Mouse (Mus musculus) heart, embryonic 14.5 days (tissue): Measurements from ENCODE around the gene Apba2. TPM values are rescaled to one million over a fixed set of nuclear protein-coding genes. Genes with fewer than 3 reads are reported as not detected.

Experiments used
- ATAC-seq: fragments of 200-750 bp; cut with Nextera tagmentation; 2 replicates; pipeline ENCODE4 v1.8.0; 2017; ENCODE audit warnings: low read depth, moderate TSS enrichment; ENCODE audit not compliant: insufficient number of reproducible peaks, insufficient read depth, low FRiP score
- H3K27ac ChIP-seq, 2 experiments: fragments of 200-500 bp in 1 of 2; fragments of 300-500 bp in 1 of 2; sonication (generic) in 1 of 2; replicated peaks in 1 of 2; 2 replicates each; pipeline ENCODE4 v1.5.1; 2012 to 2014; ENCODE audit warnings: low read depth in 2 of 2, low read length in 2 of 2, control low read depth in 1 of 2, mild to moderate bottlenecking in 1 of 2, mixed read lengths in 1 of 2; ENCODE audit not compliant: control insufficient read depth in 1 of 2, insufficient read depth in 1 of 2
- H3K27me3 ChIP-seq: fragments of 300-500 bp; sonication (generic); 2 replicates; pipeline ENCODE4 v1.6.1; 2014; ENCODE audit warnings: mild to moderate bottlenecking, low read length, control low read depth; ENCODE audit not compliant: control insufficient read depth, insufficient read depth
- H3K36me3 ChIP-seq: fragments of 300-500 bp; sonication (generic); 2 replicates; pipeline ENCODE4 v1.6.1; 2014; ENCODE audit warnings: mild to moderate bottlenecking, control low read depth, low read length, mixed read lengths; ENCODE audit not compliant: control insufficient read depth, insufficient read depth
- H3K4me1 ChIP-seq, 2 experiments: fragments of 200-500 bp in 1 of 2; fragments of 300-500 bp in 1 of 2; sonication (generic) in 1 of 2; 2 replicates each; pipeline ENCODE4 v1.6.1; 2012 to 2014; ENCODE audit warnings: low read length in 2 of 2, control low read depth in 1 of 2, mixed read lengths in 1 of 2; ENCODE audit not compliant: control insufficient read depth in 2 of 2, insufficient read depth in 2 of 2
- H3K4me2 ChIP-seq: fragments of 300-500 bp; sonication (generic); 2 replicates; pipeline ENCODE4 v1.6.1; 2014; ENCODE audit warnings: mild to moderate bottlenecking, low read length
- H3K4me3 ChIP-seq, 2 experiments: fragments of 200-500 bp in 1 of 2; fragments of 300-500 bp in 1 of 2; sonication (generic) in 1 of 2; 2 replicates each; pipeline ENCODE4 v1.5.1; 2012 to 2014; ENCODE audit warnings: low read length in 2 of 2, mild to moderate bottlenecking in 2 of 2, control low read depth in 1 of 2, low read depth in 1 of 2, moderate library complexity in 1 of 2; ENCODE audit not compliant: control insufficient read depth in 1 of 2, insufficient read depth in 1 of 2
- H3K9ac ChIP-seq: fragments of 300-500 bp; sonication (generic); 2 replicates; pipeline ENCODE4 v1.6.1; 2014; ENCODE audit warnings: mild to moderate bottlenecking, low read length
- H3K9me3 ChIP-seq: fragments of 300-500 bp; sonication (generic); 2 replicates; pipeline ENCODE4 v1.6.1; 2016; ENCODE audit warnings: low read length, control low read depth; ENCODE audit not compliant: control insufficient read depth
- WGBS: fragments of 180-500 bp; shearing (Covaris S2); extraction: QIAGEN DNeasy Blood & Tissue Kit; methylation state at CpG from one replicate; pipeline ENCODE4 v1.1.7; 2014; 5-methylcytosine and 5-hydroxymethylcytosine counted together
- polyA plus RNA-seq: library from polyadenylated mRNA; unstranded; fragments of >200 nt; fragmentation: Nextera tagmentation; extraction: Ambion mirVana; gene quantifications from 2 replicates; pipeline ENCODE4 v1.2.1, GENCODE M21; 2014

The Apba2 gene
- polyA plus RNA-seq, 1 experiment from 2014 or later = 0.85 TPM

DNA sequence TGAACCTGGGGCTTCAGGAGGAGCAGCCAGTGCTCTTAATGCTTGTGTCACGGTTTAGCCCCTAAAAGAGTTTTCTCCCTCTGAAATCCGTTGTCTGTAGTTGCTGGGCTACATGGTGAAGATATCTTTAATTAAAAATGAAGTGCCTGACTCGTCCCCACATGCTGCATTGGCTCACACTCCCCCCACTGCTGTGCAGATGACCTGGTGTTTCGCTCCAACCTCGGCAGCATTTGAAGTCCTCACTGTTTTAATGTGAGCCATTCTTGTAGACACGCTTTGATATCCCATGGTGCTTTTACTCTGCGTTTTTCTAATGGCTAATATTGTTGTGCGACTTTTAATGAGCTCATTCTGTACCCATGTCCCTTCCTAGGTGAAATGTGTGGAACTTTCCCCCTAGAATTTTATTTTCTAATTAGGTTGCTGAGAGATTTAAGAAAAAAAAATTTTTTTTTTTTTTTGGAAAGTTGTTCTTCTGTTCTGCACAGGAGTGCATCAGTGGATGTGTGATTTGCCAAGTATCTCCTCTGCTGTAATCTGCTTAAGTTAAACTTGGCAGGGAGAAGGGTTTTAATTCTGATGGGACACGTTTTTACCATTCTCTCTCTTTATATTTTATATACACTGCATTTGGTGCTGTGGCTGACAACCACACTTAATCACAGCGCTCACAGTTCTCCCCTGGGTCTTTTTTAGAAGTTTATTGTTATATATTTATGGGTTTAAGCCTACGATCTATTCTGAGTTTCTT, 87.3 kb downstream of the Apba2 start:
- Histone ChIP-seq H3K4me1 (no peaks in the 10 kb centered on the region), H3K4me2 (no peak overlapping the region), H3K36me3 (no peaks in the 10 kb centered on the region), H3K9ac (no peak overlapping the region), H3K4me3 (no peak overlapping the region), H3K9me3 (peaks cover 6% of the 10 kb centered on the region; the same call in 1 of the 2 replicates), H3K27me3 (no peaks in the 10 kb centered on the region), H3K27ac (no peak overlapping the region)
- WGBS = 64% methylated on average over 11 of the region's 11 CpGs
- no peak for ATAC-seq

DNA sequence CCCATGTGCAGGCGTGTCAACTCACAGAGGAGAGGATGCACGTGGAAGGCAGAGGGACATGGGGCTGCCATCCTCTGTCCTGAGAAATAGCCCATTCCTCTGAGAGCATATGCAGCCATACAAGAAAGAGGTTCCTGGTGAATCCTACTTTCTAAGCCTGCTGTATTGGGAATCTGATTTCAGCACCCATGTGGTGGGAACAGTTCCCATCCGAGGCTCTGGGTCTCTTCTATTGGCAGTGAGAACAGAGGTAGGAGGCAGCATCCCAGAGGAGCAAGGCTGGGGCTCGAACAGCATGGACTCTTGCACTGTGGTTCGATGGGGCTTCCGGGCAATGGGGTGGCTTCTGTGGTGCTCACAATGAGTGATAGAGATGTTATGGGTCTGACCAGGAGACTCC, 93.8 kb downstream of the Apba2 start:
- ATAC-seq = no peak
- H3K9me3 ChIP-seq = peaks cover 6% of the 10 kb centered on the region; the same call in 1 of the 2 replicates
- no peak overlapping the region for H3K27ac ChIP-seq
- no peak overlapping the region for H3K4me3 ChIP-seq
- WGBS = 59% methylated on average over 6 of the region's 6 CpGs
- no peaks in the 10 kb centered on the region for H3K4me1 ChIP-seq
- no peaks in the 10 kb centered on the region for H3K27me3 ChIP-seq
- no peak overlapping the region for H3K4me2 ChIP-seq
- H3K9ac ChIP-seq = no peak overlapping the region
- H3K36me3 ChIP-seq = no peaks in the 10 kb centered on the region

DNA sequence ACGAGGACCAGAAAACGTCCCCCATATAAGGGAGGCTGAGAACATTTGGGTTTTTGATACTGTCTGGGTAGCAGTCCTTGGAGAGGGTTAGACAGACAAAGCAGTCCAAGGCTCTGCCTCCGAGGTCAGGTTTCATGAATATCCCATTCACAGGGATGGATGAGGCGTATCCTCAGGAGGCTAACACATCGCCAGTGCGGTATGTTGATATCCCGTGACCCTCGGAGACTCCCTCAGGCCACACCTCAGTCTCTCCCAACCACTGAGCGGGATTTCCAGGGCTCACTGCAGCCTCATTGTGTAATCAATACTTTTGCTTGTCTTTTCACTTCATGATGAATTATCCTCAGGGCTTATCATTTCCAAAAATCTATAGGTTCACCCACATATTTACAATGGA, 95.1 kb downstream of the Apba2 start:
- Histone ChIP-seq H3K4me2 (no peak overlapping the region), H3K4me3 (no peak overlapping the region), H3K4me1 (no peaks in the 10 kb centered on the region), H3K9ac (no peak overlapping the region), H3K36me3 (no peaks in the 10 kb centered on the region), H3K27me3 (no peaks in the 10 kb centered on the region), H3K27ac (no peak overlapping the region), H3K9me3 (no peaks in the 10 kb centered on the region; the same call in 1 of the 2 replicates)
- WGBS = 78% methylated on average over 9 of the region's 9 CpGs
- no peak for ATAC-seq

DNA sequence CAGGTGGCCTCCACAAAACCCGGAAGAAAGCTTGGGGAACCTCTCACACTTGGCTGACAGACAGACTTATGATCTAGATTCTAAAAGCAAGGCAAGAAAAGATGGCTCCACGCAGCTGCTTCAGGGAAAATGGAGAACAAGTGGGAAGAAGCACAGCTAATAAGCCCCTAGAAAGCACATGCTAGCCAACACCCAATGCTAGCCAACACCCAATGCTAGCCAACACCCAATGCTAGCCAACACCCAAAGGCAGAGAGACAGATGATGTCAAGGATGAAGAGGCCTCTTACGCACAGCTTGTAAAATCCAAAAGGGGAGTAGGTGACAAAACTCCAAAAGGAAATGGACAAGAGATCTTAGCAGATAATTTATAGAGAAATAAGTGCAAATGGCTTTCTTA, 108.4 kb downstream of the Apba2 start:
- no peak overlapping the region for H3K4me3 ChIP-seq
- H3K4me2 ChIP-seq = no peak overlapping the region
- no peak for ATAC-seq
- 82% methylated on average over 3 of the region's 3 CpGs for WGBS
- no peaks in the 10 kb centered on the region for H3K27me3 ChIP-seq
- H3K9me3 ChIP-seq = no peaks in the 10 kb centered on the region
- no peak overlapping the region for H3K9ac ChIP-seq
- no peaks in the 10 kb centered on the region for H3K36me3 ChIP-seq
- H3K27ac ChIP-seq = no peak overlapping the region
- H3K4me1 ChIP-seq = no peaks in the 10 kb centered on the region

DNA sequence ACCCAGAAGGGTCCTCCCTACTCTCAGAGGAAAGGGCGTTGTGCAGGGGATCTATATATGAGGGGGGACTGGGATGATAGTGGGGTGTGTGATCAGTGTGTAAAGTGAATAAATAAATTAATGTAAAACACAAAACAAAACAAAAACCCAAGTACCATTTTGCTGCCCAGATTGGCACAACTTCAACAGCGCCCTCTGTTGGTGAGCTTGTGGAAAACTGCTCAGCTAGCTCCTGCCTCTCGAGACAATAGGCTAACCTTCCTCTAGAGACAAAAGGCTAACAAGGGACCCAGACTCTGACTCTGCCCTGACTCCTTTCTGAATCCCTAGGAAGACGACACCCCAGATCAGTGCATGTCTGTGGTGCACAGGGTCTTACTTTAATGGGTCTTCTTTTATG, 109.4 kb downstream of the Apba2 start:
- Histone ChIP-seq H3K27me3 (no peaks in the 10 kb centered on the region), H3K4me1 (no peaks in the 10 kb centered on the region), H3K36me3 (no peaks in the 10 kb centered on the region), H3K27ac (no peak overlapping the region), H3K9me3 (no peaks in the 10 kb centered on the region), H3K4me3 (no peak overlapping the region), H3K9ac (no peak overlapping the region), H3K4me2 (no peak overlapping the region)
- no peak for ATAC-seq
- WGBS = 51% methylated on average over 4 of the region's 4 CpGs

DNA sequence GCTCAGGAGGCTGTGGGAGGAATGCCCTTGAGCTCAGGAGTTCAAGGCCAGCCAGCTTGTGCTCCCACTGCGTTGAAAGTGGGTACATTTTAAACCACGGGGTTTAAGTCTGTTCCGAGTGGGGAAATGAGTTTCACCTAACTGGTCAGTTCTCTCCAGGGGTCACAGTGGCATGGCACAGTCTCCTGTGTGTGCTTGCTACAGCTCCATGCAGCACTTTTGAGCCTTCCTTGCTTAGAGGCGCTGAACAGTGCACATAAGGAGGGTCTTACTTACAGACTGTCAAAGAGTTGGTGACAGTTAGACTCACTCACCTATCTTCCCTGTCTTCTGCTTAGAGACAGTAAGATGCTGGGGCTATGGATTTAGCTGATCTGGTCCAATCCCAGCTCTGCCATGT, 117.8 kb downstream of the Apba2 start:
- Histone ChIP-seq H3K9me3 (no peaks in the 10 kb centered on the region), H3K4me2 (no peak overlapping the region), H3K27ac (no peak overlapping the region), H3K27me3 (no peaks in the 10 kb centered on the region), H3K4me1 (no peaks in the 10 kb centered on the region), H3K36me3 (no peaks in the 10 kb centered on the region), H3K4me3 (no peak overlapping the region), H3K9ac (no peak overlapping the region)
- ATAC-seq = no peak
- 76% methylated on average over 4 of the region's 4 CpGs for WGBS

DNA sequence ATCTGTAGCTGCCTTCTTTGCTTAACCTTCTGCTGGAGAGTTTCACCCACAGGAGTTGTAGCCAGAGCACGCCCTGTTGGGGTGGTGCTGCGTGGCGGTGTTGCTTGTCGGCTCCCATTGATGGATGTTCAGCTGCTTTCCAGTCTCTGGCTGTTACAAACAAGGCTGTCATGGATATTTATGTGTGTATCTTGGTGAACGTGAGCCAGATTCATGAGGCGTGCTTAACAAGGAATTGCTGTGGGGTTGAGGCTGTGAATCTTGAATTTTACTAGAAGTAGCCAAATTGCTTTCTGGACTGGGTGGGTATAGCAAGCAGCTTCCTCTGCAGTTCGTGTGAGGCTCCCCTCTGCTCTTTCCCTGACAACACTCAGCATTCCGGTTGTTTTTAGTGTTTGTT, 125.0 kb downstream of the Apba2 start:
- no peak overlapping the region for H3K9ac ChIP-seq
- H3K4me3 ChIP-seq = no peak overlapping the region
- no peaks in the 10 kb centered on the region for H3K9me3 ChIP-seq
- no peaks in the 10 kb centered on the region for H3K36me3 ChIP-seq
- no peaks in the 10 kb centered on the region for H3K27me3 ChIP-seq
- H3K27ac ChIP-seq = no peak overlapping the region
- ATAC-seq = no peak
- WGBS = 82% methylated on average over 8 of the region's 8 CpGs
- H3K4me2 ChIP-seq = no peak overlapping the region
- H3K4me1 ChIP-seq = peaks cover 0 to 2% of the 10 kb centered on the region in 2 experiments; a peak in 2 of 4 replicates
